Mouse (Mus musculus): ENCODE measurements at regions not wholly inside any gene's neighbourhood (a gene's known extent, or its start where the extent isn't known, plus 50 kb on each side); places are given as distances from the start of the nearest gene placed in this dataset.

DNA sequence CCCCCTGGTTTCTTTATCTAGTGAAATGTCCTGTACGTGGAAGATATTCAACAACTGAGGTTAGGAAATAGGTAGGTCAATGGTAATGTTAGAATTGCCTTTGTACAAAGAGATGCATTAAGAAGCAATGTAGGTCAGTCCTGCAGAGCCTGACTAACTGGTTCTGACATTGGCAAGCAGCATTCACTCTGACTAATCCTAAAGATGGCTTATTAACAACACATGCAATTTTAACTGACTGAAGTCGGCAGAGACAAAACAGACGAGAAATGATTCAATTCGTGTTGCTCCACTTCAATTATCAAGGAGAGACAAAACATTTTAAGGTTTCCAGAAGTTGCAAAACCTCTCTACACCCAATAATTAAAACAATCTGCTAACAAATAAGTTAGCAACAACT is 470.0 kb upstream of the Cited2 start:
- no peak for TF ChIP-seq FLI1 (IDR thresholded peaks at IDR 0.05; ENCODE audit: low read length)
- TF ChIP-seq GATA1 (IDR thresholded peaks at IDR 0.05; ENCODE audit: borderline replicate concordance, low read length) = no peak
- no peaks in the 10 kb centered on the region for H3K36me3 ChIP-seq (replicated peaks; ENCODE audit: low read length)
- H3K9me3 ChIP-seq = no peaks in the 10 kb centered on the region
- H3K27me3 ChIP-seq (replicated peaks) = no peaks in the 10 kb centered on the region
- H3K4me1 ChIP-seq = 0 out of 2 replicates have a peak, but pooled peaks cover 3% of the 10 kb centered on the region
- H3K4me3 ChIP-seq (replicated peaks) = no peak overlapping the region

- Histone ChIP-seq H3K36me3 (replicated peaks; ENCODE audit: low read length) (no peaks in the 10 kb centered on the region), H3K4me1 (0 out of 2 replicates have a peak, but pooled peaks cover 7% of the 10 kb centered on the region), H3K9me3 (no peaks in the 10 kb centered on the region), H3K27me3 (replicated peaks) (no peaks in the 10 kb centered on the region), H3K4me3 (replicated peaks) (no peak overlapping the region)
- no peak for TF ChIP-seq FLI1 (IDR thresholded peaks at IDR 0.05; ENCODE audit: low read length)
- TF ChIP-seq GATA1 (IDR thresholded peaks at IDR 0.05; ENCODE audit: borderline replicate concordance, low read length) = no peak
These were observed 462.9 kb upstream of the Cited2 start for GRCm38 (mm10) chr10:17260154-17260553.

- 0 out of 2 replicates have a peak, but pooled peaks cover 7% of the 10 kb centered on the region for H3K4me1 ChIP-seq
- no peaks in the 10 kb centered on the region for H3K9me3 ChIP-seq
- no peak for TF ChIP-seq GATA1 (IDR thresholded peaks at IDR 0.05; ENCODE audit: borderline replicate concordance, low read length)
- TF ChIP-seq FLI1 (IDR thresholded peaks at IDR 0.05; ENCODE audit: low read length) = no peak
- no peaks in the 10 kb centered on the region for H3K27me3 ChIP-seq (replicated peaks)
- no peaks in the 10 kb centered on the region for H3K36me3 ChIP-seq (replicated peaks; ENCODE audit: low read length)
- no peak overlapping the region for H3K4me3 ChIP-seq (replicated peaks)
These were observed 462.4 kb upstream of the Cited2 start for GRCm38 (mm10) chr10:17260615-17261014.

GRCm38 (mm10) chr10:17261192-17261824 is 461.7 kb upstream of the Cited2 start:
- Histone ChIP-seq H3K4me3 (replicated peaks) (no peak overlapping the region), H3K9me3 (no peaks in the 10 kb centered on the region), H3K36me3 (replicated peaks; ENCODE audit: low read length) (no peaks in the 10 kb centered on the region), H3K4me1 (0 out of 2 replicates have a peak, but pooled peaks cover 7% of the 10 kb centered on the region), H3K27me3 (replicated peaks) (no peaks in the 10 kb centered on the region)
- TF ChIP-seq GATA1 (IDR thresholded peaks at IDR 0.05; ENCODE audit: borderline replicate concordance, low read length) (no peak), FLI1 (IDR thresholded peaks at IDR 0.05; ENCODE audit: low read length) (no peak)

DNA sequence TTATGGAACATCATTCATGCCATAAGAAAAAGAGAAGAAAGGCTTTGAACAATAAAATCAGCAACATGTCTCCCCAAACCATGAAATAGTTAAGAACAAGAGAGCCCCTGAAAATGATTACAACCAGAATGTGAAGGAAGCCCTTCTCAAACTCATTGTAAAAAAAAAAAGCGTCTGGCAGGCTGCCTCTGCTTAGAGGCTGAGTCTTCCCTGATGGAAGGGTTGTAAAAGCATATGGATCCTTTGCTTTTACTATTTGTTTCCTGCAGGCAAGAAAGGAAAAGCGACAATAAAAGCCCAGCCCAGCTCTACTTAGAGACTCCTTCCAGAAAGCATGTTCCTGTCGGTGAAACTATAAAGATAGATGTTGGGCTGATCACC is 461.2 kb upstream of the Cited2 start:
- TF ChIP-seq GATA1 (IDR thresholded peaks at IDR 0.05; ENCODE audit: borderline replicate concordance, low read length) = no peak
- no peak for TF ChIP-seq FLI1 (IDR thresholded peaks at IDR 0.05; ENCODE audit: low read length)

GRCm38 (mm10) chr10:17272646-17273045 is 450.4 kb upstream of the Cited2 start:
- Histone ChIP-seq H3K36me3 (replicated peaks; ENCODE audit: low read length) (no peaks in the 10 kb centered on the region), H3K27me3 (replicated peaks) (no peaks in the 10 kb centered on the region), H3K9me3 (no peaks in the 10 kb centered on the region), H3K4me3 (replicated peaks) (no peak overlapping the region), H3K4me1 (peaks cover 9% of the 10 kb centered on the region)
- TF ChIP-seq GATA1 (IDR thresholded peaks at IDR 0.05; ENCODE audit: borderline replicate concordance, low read length) = no peak
- no peak for TF ChIP-seq FLI1 (IDR thresholded peaks at IDR 0.05; ENCODE audit: low read length)

More for the DNA sequence above, 461.2 kb upstream of the Cited2 start:
- Histone ChIP-seq H3K4me1 (0 out of 2 replicates have a peak, but pooled peaks cover 4% of the 10 kb centered on the region), H3K36me3 (replicated peaks; ENCODE audit: low read length) (no peaks in the 10 kb centered on the region), H3K9me3 (no peaks in the 10 kb centered on the region), H3K27me3 (replicated peaks) (no peaks in the 10 kb centered on the region), H3K4me3 (replicated peaks) (no peak overlapping the region)

GRCm38 (mm10) chr10:17273855-17274254 is 449.2 kb upstream of the Cited2 start:
- no peaks in the 10 kb centered on the region for H3K9me3 ChIP-seq
- no peak overlapping the region for H3K4me3 ChIP-seq (replicated peaks)
- H3K36me3 ChIP-seq (replicated peaks; ENCODE audit: low read length) = no peaks in the 10 kb centered on the region

DNA sequence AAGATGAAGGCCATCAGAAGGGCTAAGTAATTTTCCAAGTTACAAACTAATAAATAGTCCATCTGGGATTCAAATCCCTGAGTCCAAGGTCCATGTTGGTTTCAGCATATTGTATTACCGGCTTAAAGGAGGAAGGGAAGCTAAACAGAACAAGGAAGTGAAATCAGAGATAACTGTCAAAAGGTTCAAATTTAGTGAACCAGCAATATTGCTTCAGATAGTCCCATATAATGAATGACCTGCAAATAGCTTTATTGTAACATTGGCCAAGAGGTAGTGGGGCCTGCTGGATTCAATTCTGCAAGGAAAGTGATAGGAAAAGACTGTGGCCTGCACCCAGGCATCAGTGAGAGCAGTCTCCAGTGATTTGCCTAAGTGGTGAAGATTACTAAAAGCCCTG is 447.8 kb upstream of the Cited2 start:
- Histone ChIP-seq H3K36me3 (replicated peaks; ENCODE audit: low read length) (peaks cover 4% of the 10 kb centered on the region), H3K9me3 (peaks cover 4% of the 10 kb centered on the region; the same call in 1 of the 2 replicates), H3K4me1 (peaks cover 9% of the 10 kb centered on the region), H3K27me3 (replicated peaks) (no peaks in the 10 kb centered on the region), H3K4me3 (replicated peaks) (no peak overlapping the region)
- TF ChIP-seq FLI1 (IDR thresholded peaks at IDR 0.05; ENCODE audit: low read length) (no peak), GATA1 (IDR thresholded peaks at IDR 0.05; ENCODE audit: borderline replicate concordance, low read length) (no peak)

More at GRCm38 (mm10) chr10:17273855-17274254, 449.2 kb upstream of the Cited2 start:
- peaks cover 9% of the 10 kb centered on the region for H3K4me1 ChIP-seq
- no peak for TF ChIP-seq FLI1 (IDR thresholded peaks at IDR 0.05; ENCODE audit: low read length)
- no peak for TF ChIP-seq GATA1 (IDR thresholded peaks at IDR 0.05; ENCODE audit: borderline replicate concordance, low read length)
- no peaks in the 10 kb centered on the region for H3K27me3 ChIP-seq (replicated peaks)

DNA sequence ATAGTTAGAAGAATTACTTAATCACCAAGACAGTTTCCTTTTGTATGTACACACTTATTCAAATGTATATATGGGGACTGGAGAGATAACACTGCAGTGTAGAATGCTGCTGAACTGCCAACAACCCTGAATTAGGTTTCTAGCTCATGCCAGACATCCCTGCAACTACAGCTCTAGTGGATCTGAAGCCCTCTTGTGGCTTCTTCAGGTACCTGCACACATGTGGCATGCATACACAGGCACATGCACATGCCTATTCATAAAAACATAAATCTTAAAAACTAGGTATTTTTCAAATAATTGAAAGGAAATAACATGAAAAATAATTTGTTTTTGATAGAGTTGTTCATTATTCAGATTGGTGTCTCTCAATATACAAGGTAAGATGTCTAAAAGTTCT is 445.1 kb upstream of the Cited2 start:
- Histone ChIP-seq H3K4me3 (replicated peaks) (no peak overlapping the region), H3K4me1 (peaks cover 8% of the 10 kb centered on the region; the same call in 1 of the 2 replicates), H3K9me3 (peaks cover 4% of the 10 kb centered on the region; the same call in 1 of the 2 replicates), H3K36me3 (replicated peaks; ENCODE audit: low read length) (peaks cover 4% of the 10 kb centered on the region), H3K27me3 (replicated peaks) (no peaks in the 10 kb centered on the region)
- no peak for TF ChIP-seq FLI1 (IDR thresholded peaks at IDR 0.05; ENCODE audit: low read length)
- TF ChIP-seq GATA1 (IDR thresholded peaks at IDR 0.05; ENCODE audit: borderline replicate concordance, low read length) = no peak

GRCm38 (mm10) chr10:17284858-17285257 is 438.2 kb upstream of the Cited2 start:
- H3K9me3 ChIP-seq = peaks cover 3% of the 10 kb centered on the region; the same call in 1 of the 2 replicates
- peaks cover 2% of the 10 kb centered on the region for H3K36me3 ChIP-seq (replicated peaks; ENCODE audit: low read length)
- TF ChIP-seq FLI1 (IDR thresholded peaks at IDR 0.05; ENCODE audit: low read length) = no peak
- TF ChIP-seq GATA1 (IDR thresholded peaks at IDR 0.05; ENCODE audit: borderline replicate concordance, low read length) = no peak
- no peaks in the 10 kb centered on the region for H3K27me3 ChIP-seq (replicated peaks)
- peaks cover 8% of the 10 kb centered on the region; the same call in 1 of the 2 replicates for H3K4me1 ChIP-seq
- no peak overlapping the region for H3K4me3 ChIP-seq (replicated peaks)

Measured in megakaryocyte, embryonic 14.5 days (primary cell).